10 mouse cellular contexts compared by ENCODE assay signal in genomic region chr11:83410510-83410909, GRCm38 (mm10). TPM values are rescaled to one million over a fixed set of nuclear protein-coding genes. Genes with fewer than 3 reads are reported as not detected.
A peak's percentile ranks its signal among the peaks of the same experiment; 100 is the strongest.
DNase-seq lines count a peak whose midpoint lies in the region; ATAC-seq lines count a peak whose summit lies in the region.
"Had no signal": no experiment of that assay in that cellular context is flagged by ENCODE, and none has a peak within 500 bp of the region (broad histone marks: within the 10 kb centered on the region; RNA-seq: fewer than 3 reads in every experiment).

No protein-coding gene starts in this region.

- H3K36me3 ChIP-seq in embryonic facial prominence, embryonic 13.5 days: no peaks in the 10 kb centered on the region
- H3K36me3 ChIP-seq in hindbrain, embryonic 13.5 days: no peaks in the 10 kb centered on the region; the same call in 1 of the 2 replicates
- no peaks in the 10 kb centered on the region; the same call in 1 of the 2 replicates for H3K36me3 ChIP-seq in midbrain, embryonic 14.5 days (ENCODE audit: control insufficient read depth, insufficient read depth, low read length)

- WGBS in embryonic facial prominence, embryonic 13.5 days: 38% methylated on average over 6 of the region's 6 CpGs
- 17% methylated on average over 6 of the region's 6 CpGs for WGBS in hindbrain, embryonic 13.5 days
- 23% methylated on average over 6 of the region's 6 CpGs for WGBS in midbrain, embryonic 14.5 days

- H3K4me3 ChIP-seq in embryonic facial prominence, embryonic 13.5 days: peak overlapping the region; percentile 83
- peak overlapping the region; percentile 91 for H3K4me3 ChIP-seq in hindbrain, embryonic 13.5 days
- H3K4me3 ChIP-seq in midbrain, embryonic 14.5 days (replicated peaks; ENCODE audit: low read depth, low read length): peak overlapping the region; percentile 80

- peak overlapping the region; percentile 93 for H3K4me2 ChIP-seq in embryonic facial prominence, embryonic 13.5 days
- H3K4me2 ChIP-seq in hindbrain, embryonic 13.5 days: peak overlapping the region; percentile 78
- peak overlapping the region; percentile 84 for H3K4me2 ChIP-seq in midbrain, embryonic 14.5 days (ENCODE audit: low read length)

- peak overlapping the region; percentile 84; the same call in 1 of the 2 replicates for H3K9ac ChIP-seq in embryonic facial prominence, embryonic 13.5 days
- H3K9ac ChIP-seq in hindbrain, embryonic 13.5 days: peak overlapping the region; percentile 96
- H3K9ac ChIP-seq in midbrain, embryonic 14.5 days (replicated peaks; ENCODE audit: low read length): peak overlapping the region; percentile 92; the same call in 1 of the 2 replicates

- no peak overlapping the region for H3K27ac ChIP-seq in embryonic facial prominence, embryonic 13.5 days
- H3K27ac ChIP-seq in hindbrain, embryonic 13.5 days: no peak overlapping the region
- H3K27ac ChIP-seq in midbrain, embryonic 14.5 days (replicated peaks; ENCODE audit: low read depth, low read length): no peak overlapping the region
- H3K27ac ChIP-seq: kidney, postnatal 0 days had no signal

- peaks cover 8% of the 10 kb centered on the region; the same call in 1 of the 2 replicates for H3K4me1 ChIP-seq in embryonic facial prominence, embryonic 13.5 days
- peaks cover 31% of the 10 kb centered on the region for H3K4me1 ChIP-seq in hindbrain, embryonic 13.5 days (replicated peaks)
- H3K4me1 ChIP-seq in midbrain, embryonic 14.5 days (ENCODE audit: control insufficient read depth, insufficient read depth, low read length): peaks cover 23% of the 10 kb centered on the region

- peak; percentile 10 for DNase-seq in kidney, adult 9 months
- no peak for DNase-seq in kidney, postnatal 10 days
- DNase-seq in midbrain, embryonic 14.5 days: no peak
- DNase-seq in frontal cortex, postnatal 10 days (ENCODE audit: low spot score in 2 of 2): no peak
- DNase-seq in lung, postnatal 4 days: no peak
- DNase-seq in left cerebral cortex, adult 11 months (ENCODE audit: low spot score): no peak

- peaks cover 20% of the 10 kb centered on the region for H3K27me3 ChIP-seq in embryonic facial prominence, embryonic 13.5 days
- no peaks in the 10 kb centered on the region for H3K27me3 ChIP-seq in hindbrain, embryonic 13.5 days
- H3K27me3 ChIP-seq in midbrain, embryonic 14.5 days (ENCODE audit: control insufficient read depth, insufficient read depth, low read length): no peaks in the 10 kb centered on the region

- ATAC-seq in embryonic facial prominence, embryonic 13.5 days (ENCODE audit: insufficient number of reproducible peaks, insufficient read depth, low FRiP score, low TSS enrichment, low read depth): no peak
- ATAC-seq in hindbrain, embryonic 13.5 days (ENCODE audit: low FRiP score): 0 out of 2 replicates have a peak, but pooled peaks have one; percentile 9
- no peak for ATAC-seq in midbrain, embryonic 14.5 days (ENCODE audit: low FRiP score, low TSS enrichment)

- H3K9me3 ChIP-seq in embryonic facial prominence, embryonic 13.5 days: no peaks in the 10 kb centered on the region
- H3K9me3 ChIP-seq in hindbrain, embryonic 13.5 days: no peaks in the 10 kb centered on the region
- H3K9me3 ChIP-seq in midbrain, embryonic 14.5 days (ENCODE audit: control insufficient read depth, low read length): no peaks in the 10 kb centered on the region

RNA-seq across cellular contexts. Expression of gene Rasl10b, which starts 1.6 kb away (rescaled TPM):
- 3.5 and 3.9 TPM in 2 replicates for polyA plus RNA-seq in embryonic facial prominence, embryonic 13.5 days (2015; fragmentation: Nextera tagmentation; extraction: Ambion mirVana)
- 22.2 and 22.5 TPM in 2 replicates for polyA plus RNA-seq in hindbrain, embryonic 13.5 days (2015; fragmentation: Nextera tagmentation; extraction: Ambion mirVana)
- 18.3 and 37.9 TPM in 2 replicates for polyA plus RNA-seq in midbrain, embryonic 14.5 days (2014; fragmentation: Nextera tagmentation; extraction: Ambion mirVana)

RNA-seq across cellular contexts. Expression of gene Gas2l2, which starts 18.7 kb away (rescaled TPM):
- polyA plus RNA-seq in embryonic facial prominence, embryonic 13.5 days (2015; fragmentation: Nextera tagmentation; extraction: Ambion mirVana): 0.07 TPM in 1 of 2 replicates, not detected in the other
- polyA plus RNA-seq in hindbrain, embryonic 13.5 days (2015; fragmentation: Nextera tagmentation; extraction: Ambion mirVana): 0.43 and 1.4 TPM in 2 replicates
- 0.11 and 0.18 TPM in 2 replicates for polyA plus RNA-seq in midbrain, embryonic 14.5 days (2014; fragmentation: Nextera tagmentation; extraction: Ambion mirVana)
- polyA plus RNA-seq: kidney, postnatal 0 days had no signal

RNA-seq across cellular contexts. Expression of gene 1700020L24Rik, which starts 27.0 kb away (rescaled TPM):
- 0.32 and 0.76 TPM in 2 replicates for polyA plus RNA-seq in embryonic facial prominence, embryonic 13.5 days (2015; fragmentation: Nextera tagmentation; extraction: Ambion mirVana)
- polyA plus RNA-seq in hindbrain, embryonic 13.5 days (2015; fragmentation: Nextera tagmentation; extraction: Ambion mirVana): 0.48 TPM in 1 of 2 replicates, not detected in the other
- polyA plus RNA-seq in midbrain, embryonic 14.5 days (2014; fragmentation: Nextera tagmentation; extraction: Ambion mirVana): 0.69 and 1.2 TPM in 2 replicates
- polyA plus RNA-seq: lung, embryonic 16.5 days had no signal

RNA-seq across cellular contexts. Expression of gene Mmp28, which starts 52.4 kb away (rescaled TPM):
- polyA plus RNA-seq in embryonic facial prominence, embryonic 13.5 days (2015; fragmentation: Nextera tagmentation; extraction: Ambion mirVana): 2.6 and 2.9 TPM in 2 replicates
- polyA plus RNA-seq in hindbrain, embryonic 13.5 days (2015; fragmentation: Nextera tagmentation; extraction: Ambion mirVana): 3.5 and 3.8 TPM in 2 replicates
- polyA plus RNA-seq in midbrain, embryonic 14.5 days (2014; fragmentation: Nextera tagmentation; extraction: Ambion mirVana): 1.6 and 2.7 TPM in 2 replicates
